Mouse (Mus musculus) MEL (cell line): Measurements from ENCODE around the gene Rabep1. TPM values are rescaled to one million over a fixed set of nuclear protein-coding genes. Genes with fewer than 3 reads are reported as not detected.
"Not testable (repeated sequence)": the region's sequence is repeated elsewhere in the genome, so short reads cannot be mapped to it uniquely, and the experiment has no call there.

Source experiments
- DNase-seq: peaks from one replicate; pipeline ENCODE4 v3.0.0; 2011; ENCODE audit warnings: low read depth, low spot score
- H3K27ac ChIP-seq: 2 replicates; pipeline ENCODE4 v1.5.1; 2012; ENCODE audit warnings: low read depth, mild to moderate bottlenecking, control low read depth, low read length, moderate library complexity; ENCODE audit not compliant: control insufficient read depth
- H3K27me3 ChIP-seq, 2 experiments: fragments of 150-350 bp in 1 of 2; sonication (generic) in 1 of 2; 2 replicates each; pipeline ENCODE4 v1.6.1; 2012; ENCODE audit warnings: low read length in 2 of 2, mild to moderate bottlenecking in 2 of 2, improper control_type of control experiment in 1 of 2, moderate library complexity in 1 of 2; ENCODE audit not compliant: insufficient read depth in 2 of 2, control insufficient read depth in 1 of 2
- H3K36me3 ChIP-seq, 2 experiments: 2 replicates each; pipeline ENCODE4 v1.6.1; 2012 to 2014; ENCODE audit warnings: low read length in 2 of 2, improper control_type of control experiment in 1 of 2, inconsistent platforms in 1 of 2, mild to moderate bottlenecking in 1 of 2; ENCODE audit not compliant: insufficient read depth in 2 of 2, control insufficient read depth in 1 of 2
- H3K4me1 ChIP-seq, 2 experiments: fragments of 150-350 bp in 1 of 2; sonication (generic) in 1 of 2; 2 replicates each; pipeline ENCODE4 v1.6.1; 2012; ENCODE audit warnings: low read length in 2 of 2, improper control_type of control experiment in 1 of 2, mild to moderate bottlenecking in 1 of 2; ENCODE audit not compliant: insufficient read depth in 2 of 2, control insufficient read depth in 1 of 2
- H3K4me3 ChIP-seq, 2 experiments: fragments of 150-350 bp in 1 of 2; sonication (generic) in 1 of 2; 2 replicates each; pipeline ENCODE4 v1.5.1; 2012; ENCODE audit warnings: low read depth in 2 of 2, low read length in 2 of 2, mild to moderate bottlenecking in 2 of 2, moderate library complexity in 2 of 2, control low read depth in 1 of 2, improper control_type of control experiment in 1 of 2; ENCODE audit not compliant: control insufficient read depth in 1 of 2, insufficient read depth in 1 of 2
- H3K79me2 ChIP-seq: 2 replicates; pipeline ENCODE4 v1.6.1; 2012; ENCODE audit warnings: mild to moderate bottlenecking, low read length, moderate library complexity; ENCODE audit not compliant: control insufficient read depth, poor library complexity, insufficient read depth
- H3K9ac ChIP-seq: 2 replicates; pipeline ENCODE4 v1.6.1; 2012; ENCODE audit warnings: low read depth, mild to moderate bottlenecking, control low read depth, low read length, moderate library complexity; ENCODE audit not compliant: control insufficient read depth, poor library complexity, severe bottlenecking
- H3K9me3 ChIP-seq: fragments of 150-350 bp; sonication (generic); replicated peaks from 2 replicates; pipeline ENCODE4 v1.6.1; 2012; ENCODE audit warnings: mild to moderate bottlenecking, low read length, improper control_type of control experiment, moderate library complexity; ENCODE audit not compliant: insufficient read depth
- CTCF ChIP-seq, 3 experiments: IDR thresholded peaks in 2 of 3; conservative IDR thresholded peaks in 1 of 3; 2 replicates each; pipeline ENCODE4 v1.5.1; 2011 to 2012; ENCODE audit warnings: low read length in 3 of 3, low read depth in 2 of 3, mild to moderate bottlenecking in 2 of 3, improper control_type of control experiment in 1 of 3, inconsistent platforms in 1 of 3, mixed read lengths in 1 of 3, moderate library complexity in 1 of 3; ENCODE audit not compliant: control insufficient read depth in 1 of 3, insufficient read depth in 1 of 3, poor library complexity in 1 of 3, severe bottlenecking in 1 of 3
- E2F4 ChIP-seq: IDR thresholded peaks from 2 replicates; pipeline ENCODE4 v1.6.1; 2011; ENCODE audit warnings: low read depth, low read length, improper control_type of control experiment, borderline replicate concordance
- EP300 ChIP-seq, 2 experiments: IDR thresholded peaks; 2 replicates each; pipeline ENCODE4 v1.6.1; 2011; ENCODE audit warnings: improper control_type of control experiment in 2 of 2, low read length in 2 of 2, low read depth in 1 of 2, mild to moderate bottlenecking in 1 of 2
- ETS1 ChIP-seq: IDR thresholded peaks from 2 replicates; pipeline ENCODE4 v1.6.1; 2012; ENCODE audit warnings: low read depth, mild to moderate bottlenecking, inconsistent platforms, low read length, improper control_type of control experiment, moderate library complexity
- GATA1 ChIP-seq: IDR thresholded peaks from 2 replicates; pipeline ENCODE4 v1.6.1; 2011; ENCODE audit warnings: low read depth, low read length, improper control_type of control experiment
- HCFC1 ChIP-seq: IDR thresholded peaks from 2 replicates; pipeline ENCODE4 v1.6.1; 2012; ENCODE audit warnings: low read depth, mild to moderate bottlenecking, inconsistent platforms, low read length, improper control_type of control experiment, moderate library complexity
- MAFK ChIP-seq: IDR thresholded peaks from 2 replicates; pipeline ENCODE4 v1.6.1; 2011; ENCODE audit warnings: low read depth, mild to moderate bottlenecking, low read length, improper control_type of control experiment, borderline replicate concordance
- MAZ ChIP-seq: IDR thresholded peaks from 2 replicates; pipeline ENCODE4 v1.6.1; 2012; ENCODE audit warnings: low read depth, mild to moderate bottlenecking, inconsistent platforms, low read length, improper control_type of control experiment
- MYC ChIP-seq: IDR thresholded peaks from 2 replicates; pipeline ENCODE4 v1.6.1; 2011; ENCODE audit warnings: low read depth, mild to moderate bottlenecking, low read length, improper control_type of control experiment, moderate library complexity
- NRF1 ChIP-seq: IDR thresholded peaks from 2 replicates; pipeline ENCODE4 v1.6.1; 2014; ENCODE audit warnings: low read depth, mild to moderate bottlenecking, inconsistent platforms, low read length, improper control_type of control experiment, moderate library complexity; ENCODE audit not compliant: poor library complexity, insufficient read depth, severe bottlenecking
- POLR2A ChIP-seq, 2 experiments: IDR thresholded peaks; 2 replicates each; pipeline ENCODE4 v1.6.1; 2011 to 2012; ENCODE audit warnings: low read length in 2 of 2, mild to moderate bottlenecking in 2 of 2, control low read depth in 1 of 2, improper control_type of control experiment in 1 of 2, low read depth in 1 of 2, moderate library complexity in 1 of 2; ENCODE audit not compliant: control insufficient read depth in 1 of 2, insufficient read depth in 1 of 2, poor library complexity in 1 of 2
- POLR2AphosphoS2 ChIP-seq: IDR thresholded peaks from 2 replicates; pipeline ENCODE4 v1.6.1; 2011; ENCODE audit warnings: low read length, improper control_type of control experiment
- RCOR1 ChIP-seq: IDR thresholded peaks from 2 replicates; pipeline ENCODE4 v1.6.1; 2012; ENCODE audit warnings: low read depth, mild to moderate bottlenecking, inconsistent platforms, low read length, improper control_type of control experiment
- SIN3A ChIP-seq: IDR thresholded peaks from 2 replicates; pipeline ENCODE4 v1.6.1; 2012; ENCODE audit warnings: low read length, improper control_type of control experiment, inconsistent platforms
- SMC3 ChIP-seq: IDR thresholded peaks from 2 replicates; pipeline ENCODE4 v1.6.1; 2011; ENCODE audit warnings: low read depth, low read length, improper control_type of control experiment
- TAL1 ChIP-seq: IDR thresholded peaks from 2 replicates; pipeline ENCODE4 v1.6.1; 2012; ENCODE audit warnings: mild to moderate bottlenecking, inconsistent platforms, low read length, moderate library complexity, mixed read lengths
- TBP ChIP-seq: IDR thresholded peaks from 2 replicates; pipeline ENCODE4 v1.8.0; 2011; ENCODE audit warnings: low read depth, low read length, improper control_type of control experiment
- TCF12 ChIP-seq: IDR thresholded peaks from 2 replicates; pipeline ENCODE4 v1.6.1; 2014; ENCODE audit warnings: low read depth, mild to moderate bottlenecking, inconsistent platforms, low read length, improper control_type of control experiment, moderate library complexity
- USF1 ChIP-seq: IDR thresholded peaks from 2 replicates; pipeline ENCODE4 v1.6.1; 2014; ENCODE audit warnings: low read depth, mild to moderate bottlenecking, inconsistent platforms, low read length, improper control_type of control experiment, moderate library complexity
- ZMIZ1 ChIP-seq: IDR thresholded peaks from 2 replicates; pipeline ENCODE4 v1.6.1; 2012; ENCODE audit warnings: low read depth, mild to moderate bottlenecking, inconsistent platforms, low read length, improper control_type of control experiment, moderate library complexity
- polyA plus RNA-seq, 2 experiments: library from polyadenylated mRNA; stranded (reverse) in 1 of 2; unstranded in 1 of 2; fragments of >175 nt in 1 of 2; fragments of >200 nt in 1 of 2; gene quantifications; 2 replicates each; pipeline versions ENCODE4 v1.2.1 to v1.2.4; 2012; ENCODE audit warnings: low replicate concordance in 2 of 2, low read depth in 1 of 2; ENCODE audit not compliant: insufficient read length in 2 of 2, insufficient read depth in 1 of 2, missing spikeins in 1 of 2
- total RNA-seq: library from RNA; depleted of rRNA; stranded (reverse); fragments of 300-350 nt; gene quantifications from 2 replicates; pipeline ENCODE4 v1.2.3, GENCODE M21; 2012

The Rabep1 gene
- total and polyA plus RNA-seq, 3 experiments: 24.2 to 72.2 (median 34.3) TPM

GRCm38 (mm10) chr11:70863204-70863603 is 18.6 kb downstream of the Rabep1 start:
- Histone ChIP-seq H3K36me3 (peaks cover 9 to 30% of the 10 kb centered on the region in 2 experiments), H3K27ac (peak overlapping the region; percentile 36; the same call in 1 of the 2 replicates), H3K79me2 (peaks cover 31% of the 10 kb centered on the region), H3K4me1 (peaks cover 11 to 13% of the 10 kb centered on the region in 2 experiments)
- not testable (repeated sequence) for H3K9ac ChIP-seq, H3K27me3 ChIP-seq, H3K4me3 ChIP-seq, H3K9me3 ChIP-seq
- DNase-seq: peak; percentile 32
- TF ChIP-seq TAL1: peak; percentile 27
- peak; percentile 85 for TF ChIP-seq EP300 (IDR thresholded peaks at IDR 0.05; ENCODE audit: low read depth in 1 of 2, low read length in 2 of 2)
- TF ChIP-seq RCOR1: 0 out of 2 replicates have a peak, but pooled peaks have one; percentile 50
- TF ChIP-seq TCF12: peak; percentile 94
- peak; percentile 89 for TF ChIP-seq GATA1
- peak; percentile 71 for TF ChIP-seq ETS1

GRCm38 (mm10) chr11:70865223-70865622 is 20.6 kb downstream of the Rabep1 start:
- Histone ChIP-seq H3K27ac (no peak overlapping the region), H3K4me3 (no peak overlapping the region), H3K79me2 (peaks cover 32% of the 10 kb centered on the region), H3K9ac (no peak overlapping the region), H3K27me3 (no peaks in the 10 kb centered on the region), H3K4me1 (peaks cover 11 to 23% of the 10 kb centered on the region in 2 experiments), H3K9me3 (no peaks in the 10 kb centered on the region), H3K36me3 (peaks cover 8 to 34% of the 10 kb centered on the region in 2 experiments)
- DNase-seq: no peak
- no peak for TF ChIP-seq RCOR1
- no peak for TF ChIP-seq TAL1
- TF ChIP-seq HCFC1: no peak
- TF ChIP-seq POLR2A (IDR thresholded peaks at IDR 0.05; ENCODE audit: control insufficient read depth in 1 of 2, insufficient read depth in 1 of 2, low read depth in 1 of 2, low read length in 2 of 2, poor library complexity in 1 of 2): no peak
- TF ChIP-seq MYC: no peak
- TF ChIP-seq MAFK: no peak
- no peak for TF ChIP-seq NRF1
- TF ChIP-seq MAZ: no peak
- TF ChIP-seq USF1: no peak
- TF ChIP-seq E2F4: no peak
- TF ChIP-seq CTCF (IDR thresholded peaks at IDR 0.05 in 2 of 3, conservative IDR thresholded peaks at IDR 0.05 in 1 of 3; ENCODE audit: control insufficient read depth in 1 of 3, insufficient read depth in 1 of 3, low read depth in 2 of 3, low read length in 3 of 3, poor library complexity in 1 of 3, severe bottlenecking in 1 of 3): no peak
- TF ChIP-seq ZMIZ1: no peak
- TF ChIP-seq SMC3: no peak
- no peak for TF ChIP-seq SIN3A
- TF ChIP-seq POLR2AphosphoS2: no peak
- TF ChIP-seq TBP: no peak
